Comparison of ENCODE assay signal across 27 mouse cellular contexts in the genomic region with DNA sequence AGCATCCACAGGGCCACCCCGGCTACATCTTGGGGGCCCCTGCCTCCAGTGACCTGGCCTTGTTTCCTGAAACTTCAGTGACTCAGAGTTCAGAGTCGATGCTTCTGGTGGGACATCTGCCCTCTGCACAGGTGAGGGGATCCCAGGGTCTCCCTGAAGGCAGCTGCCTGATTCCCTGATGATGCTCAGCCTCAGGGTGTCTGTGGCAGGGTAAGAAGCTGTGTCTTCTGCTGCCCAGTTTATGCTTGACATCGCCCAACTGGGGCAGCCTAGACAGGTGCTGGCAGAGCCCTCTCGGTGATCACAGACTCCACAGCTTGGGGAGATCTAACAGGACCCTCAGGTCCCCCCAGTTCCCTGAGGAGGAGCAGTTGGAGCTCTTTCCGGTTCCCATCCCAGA. TPM values are rescaled to one million over a fixed set of nuclear protein-coding genes. Genes with fewer than 3 reads are reported as not detected.
DNase-seq lines count a peak whose midpoint lies in the region; ATAC-seq lines count a peak whose summit lies in the region.
"Had no signal": no experiment of that assay in that cellular context is flagged by ENCODE, and none has a peak within 500 bp of the region (broad histone marks: within the 10 kb centered on the region; RNA-seq: fewer than 3 reads in every experiment).

No protein-coding gene starts in this region.

- peak; percentile 44; the same call in 1 of the 2 replicates for ATAC-seq in limb, embryonic 11.5 days (ENCODE audit: insufficient number of reproducible peaks, low FRiP score, low TSS enrichment, low read depth)
- peak; percentile 54 for ATAC-seq in erythroblast, adult 5-6 weeks (replicated peaks; ENCODE audit: low FRiP score, poor library complexity, severe bottlenecking)
- peak; percentile 42 for ATAC-seq in monocyte, adult 5-6 weeks (replicated peaks; ENCODE audit: insufficient number of reproducible peaks, low FRiP score, low TSS enrichment, poor library complexity, severe bottlenecking)

- H3K4me3 ChIP-seq in limb, embryonic 11.5 days (ENCODE audit: low read depth, low read length) = no peak overlapping the region
- H3K4me3 ChIP-seq in limb, embryonic 10.5 days = no peak overlapping the region
- H3K4me3 ChIP-seq: forebrain, embryonic 10.5 days; heart, embryonic 10.5 days; hindbrain, embryonic 13.5 days had no signal

- H3K9me3 ChIP-seq in limb, embryonic 11.5 days (ENCODE audit: control insufficient read depth, low read length) = no peaks in the 10 kb centered on the region
- no peaks in the 10 kb centered on the region for H3K9me3 ChIP-seq in limb, embryonic 10.5 days (replicated peaks)
- H3K9me3 ChIP-seq: G1E; heart, embryonic 10.5 days; hindbrain, embryonic 13.5 days had no signal

- H3K36me3 ChIP-seq in limb, embryonic 11.5 days (ENCODE audit: control insufficient read depth, insufficient read depth, low read length) = no peaks in the 10 kb centered on the region
- peaks cover 9% of the 10 kb centered on the region for H3K36me3 ChIP-seq in limb, embryonic 10.5 days
- H3K36me3 ChIP-seq: G1E had no signal

- no peak overlapping the region for H3K27ac ChIP-seq in limb, embryonic 11.5 days (replicated peaks; ENCODE audit: low read depth, low read length)
- no peak overlapping the region for H3K27ac ChIP-seq in limb, embryonic 10.5 days
- H3K27ac ChIP-seq: forebrain, embryonic 10.5 days; heart, embryonic 10.5 days; hindbrain, embryonic 13.5 days had no signal

- WGBS in limb, embryonic 11.5 days = 96% methylated on average over 5 of the region's 5 CpGs
- WGBS in limb, embryonic 10.5 days = 92% methylated on average over 5 of the region's 5 CpGs

- H3K4me1 ChIP-seq in limb, embryonic 11.5 days (ENCODE audit: control insufficient read depth, insufficient read depth, low read length) = no peaks in the 10 kb centered on the region
- no peaks in the 10 kb centered on the region for H3K4me1 ChIP-seq in limb, embryonic 10.5 days
- H3K4me1 ChIP-seq: forebrain, embryonic 10.5 days; heart, embryonic 10.5 days; hindbrain, embryonic 13.5 days had no signal

- H3K9ac ChIP-seq in limb, embryonic 11.5 days (ENCODE audit: low read length) = no peak overlapping the region
- H3K9ac ChIP-seq: hindbrain, embryonic 13.5 days had no signal

- H3K27me3 ChIP-seq in limb, embryonic 11.5 days (ENCODE audit: control insufficient read depth, insufficient read depth, low read length) = no peaks in the 10 kb centered on the region
- H3K27me3 ChIP-seq in limb, embryonic 10.5 days (ENCODE audit: low read depth, poor library complexity, severe bottlenecking) = 0 out of 2 replicates have a peak, but pooled peaks cover 6% of the 10 kb centered on the region

- no peak for DNase-seq in limb, embryonic 11.5 days (ENCODE audit: low spot score)
- no peak for DNase-seq in limb, embryonic 10.5 days (ENCODE audit: low spot score)
- DNase-seq in CD4-positive, CD25-positive, alpha-beta regulatory T cell, adult 2 months (ENCODE audit: low read depth, low spot score) = peak; percentile 58
- DNase-seq in gastrocnemius, adult 18-20 months (ENCODE audit: low spot score) = no peak
- DNase-seq in kidney, adult 11 months = no peak
- DNase-seq: adrenal gland, adult 2 months; cerebellum, adult 18-20 months; gastrocnemius, postnatal 14 days; heart, postnatal 10 days; kidney, postnatal 14 days; layer of hippocampus, adult 9-11 months; thymus, adult 2 months had no signal

- no peak overlapping the region for H3K4me2 ChIP-seq in limb, embryonic 11.5 days (ENCODE audit: low read depth, severe bottlenecking)
- H3K4me2 ChIP-seq: hindbrain, embryonic 13.5 days had no signal

RNA-seq across cellular contexts. Expression of a gene that starts 9.1 kb away (rescaled TPM):
- polyA plus RNA-seq in limb, embryonic 11.5 days (2014; fragmentation: Nextera tagmentation; extraction: Ambion mirVana) = 75.3 and 82.5 TPM in 2 replicates
- polyA plus RNA-seq in limb, embryonic 10.5 days (2016; fragmentation: Nextera tagmentation; extraction: Ambion mirVana) = 85.5 and 95.1 TPM in 2 replicates
- total RNA-seq in erythroblast, adult 5-6 weeks (2015; ENCODE audit: low replicate concordance) = 20.5 and 25.9 TPM in 2 replicates
- 20.2 and 27.3 TPM in 2 replicates for total RNA-seq in erythroblast, adult 5-6 weeks (2017; ENCODE audit: low replicate concordance)
- 35.3 to 62.0 TPM (median 35.7 TPM) in 3 replicates for total RNA-seq in monocyte, adult 5-6 weeks (2017)
- 10 to 100 TPM; 24.8 to 25.9 TPM for total RNA-seq in gastrocnemius, adult 18-20 months (2021)

RNA-seq across cellular contexts. Expression of a gene that starts 19.7 kb away (rescaled TPM):
- 0.14 and 0.39 TPM in 2 replicates for polyA plus RNA-seq in limb, embryonic 11.5 days (2014; fragmentation: Nextera tagmentation; extraction: Ambion mirVana)
- polyA plus RNA-seq in limb, embryonic 10.5 days (2016; fragmentation: Nextera tagmentation; extraction: Ambion mirVana) = 0.24 and 0.36 TPM in 2 replicates
- not detected in 2 replicates for total RNA-seq in erythroblast, adult 5-6 weeks (2015; ENCODE audit: low replicate concordance)
- total RNA-seq in erythroblast, adult 5-6 weeks (2017; ENCODE audit: low replicate concordance) = 0.68 TPM in 1 of 2 replicates, not detected in the other
- total RNA-seq in monocyte, adult 5-6 weeks (2017) = 0.97 TPM in 1 of 3 replicates, not detected in the others
- not detected for total RNA-seq in gastrocnemius, adult 18-20 months (2021)
- total RNA-seq: G1E; gastrocnemius, postnatal 14 days; liver, adult 2 months had no signal
- polyA plus RNA-seq: C2C12; G1E; liver, adult 2 months had no signal

RNA-seq across cellular contexts. Expression of a gene that starts 33.1 kb away (rescaled TPM):
- polyA plus RNA-seq in limb, embryonic 11.5 days (2014; fragmentation: Nextera tagmentation; extraction: Ambion mirVana) = not detected in 2 replicates
- polyA plus RNA-seq in limb, embryonic 10.5 days (2016; fragmentation: Nextera tagmentation; extraction: Ambion mirVana) = not detected in 2 replicates
- not detected in 2 replicates for total RNA-seq in erythroblast, adult 5-6 weeks (2015; ENCODE audit: low replicate concordance)
- total RNA-seq in erythroblast, adult 5-6 weeks (2017; ENCODE audit: low replicate concordance) = not detected in 2 replicates
- total RNA-seq in monocyte, adult 5-6 weeks (2017) = 0.19 TPM in 1 of 3 replicates, not detected in the others
- total RNA-seq in gastrocnemius, adult 18-20 months (2021) = not detected
- total RNA-seq: adrenal gland, adult 2 months; G1E; gastrocnemius, postnatal 14 days; heart, postnatal 10 days; liver, adult 2 months; megakaryocyte progenitor cell, adult 5-6 weeks had no signal
- polyA plus RNA-seq: adrenal gland, adult 2 months; brain, embryonic 14.5 days; C2C12; cortical plate, adult 2 months; embryonic facial prominence, embryonic 14.5 days; forebrain, embryonic 10.5 days; G1E; heart, embryonic 10.5 days; intestine, postnatal 0 days; liver, adult 2 months; stomach, embryonic 14.5 days; thymus, adult 2 months; urinary bladder, adult 2 months had no signal

RNA-seq across cellular contexts. Expression of a gene that starts 38.3 kb away (rescaled TPM):
- 10.3 and 12.9 TPM in 2 replicates for polyA plus RNA-seq in limb, embryonic 11.5 days (2014; fragmentation: Nextera tagmentation; extraction: Ambion mirVana)
- 14.3 and 14.6 TPM in 2 replicates for polyA plus RNA-seq in limb, embryonic 10.5 days (2016; fragmentation: Nextera tagmentation; extraction: Ambion mirVana)
- 1.2 and 1.9 TPM in 2 replicates for total RNA-seq in erythroblast, adult 5-6 weeks (2015; ENCODE audit: low replicate concordance)
- 0.17 and 8.5 TPM in 2 replicates for total RNA-seq in erythroblast, adult 5-6 weeks (2017; ENCODE audit: low replicate concordance)
- 9.0 to 12.7 TPM (median 10.2 TPM) in 3 replicates for total RNA-seq in monocyte, adult 5-6 weeks (2017)
- 10 to 100 TPM; 39.7 to 44.4 TPM for total RNA-seq in gastrocnemius, adult 18-20 months (2021)

RNA-seq across cellular contexts. Expression of a gene that starts 56.8 kb away (rescaled TPM):
- polyA plus RNA-seq in limb, embryonic 11.5 days (2014; fragmentation: Nextera tagmentation; extraction: Ambion mirVana) = 20.9 and 26.1 TPM in 2 replicates
- polyA plus RNA-seq in limb, embryonic 10.5 days (2016; fragmentation: Nextera tagmentation; extraction: Ambion mirVana) = 21.6 and 23.3 TPM in 2 replicates
- total RNA-seq in erythroblast, adult 5-6 weeks (2015; ENCODE audit: low replicate concordance) = 2.9 and 6.3 TPM in 2 replicates
- 5.2 and 11.7 TPM in 2 replicates for total RNA-seq in erythroblast, adult 5-6 weeks (2017; ENCODE audit: low replicate concordance)
- 105 to 136 TPM (median 123 TPM) in 3 replicates for total RNA-seq in monocyte, adult 5-6 weeks (2017)
- 10 to 100 TPM; 20.9 to 23.2 TPM for total RNA-seq in gastrocnemius, adult 18-20 months (2021)
